Comparison of ENCODE assay signal across 10 mouse cellular contexts in genomic region chr2:6707959-6708519, GRCm38 (mm10).
DNase-seq lines count a peak whose midpoint lies in the region; ATAC-seq lines count a peak whose summit lies in the region.
"Had no signal": no experiment of that assay in that cellular context is flagged by ENCODE, and none has a peak within 500 bp of the region (broad histone marks: within the 10 kb centered on the region; RNA-seq: fewer than 3 reads in every experiment).

No protein-coding gene starts in this region.

- no peak overlapping the region for H3K9ac ChIP-seq in heart, embryonic 14.5 days (ENCODE audit: low read length)
- H3K9ac ChIP-seq in midbrain, embryonic 11.5 days (ENCODE audit: low read length), result no peak overlapping the region
- H3K9ac ChIP-seq in midbrain, embryonic 14.5 days (replicated peaks; ENCODE audit: low read length), result no peak overlapping the region
- no peak overlapping the region for H3K9ac ChIP-seq in forebrain, embryonic 16.5 days (replicated peaks; ENCODE audit: low read depth, low read length)
- H3K9ac ChIP-seq in neural tube, embryonic 13.5 days, result no peak overlapping the region
- H3K9ac ChIP-seq: liver, embryonic 14.5 days had no signal

- WGBS in heart, embryonic 14.5 days, result 34% methylated on average over 5 of the region's 5 CpGs
- WGBS in midbrain, embryonic 11.5 days, result 46% methylated on average over 5 of the region's 5 CpGs
- WGBS in midbrain, embryonic 14.5 days, result 40% methylated on average over 5 of the region's 5 CpGs
- WGBS in forebrain, embryonic 16.5 days, result 32% methylated on average over 5 of the region's 5 CpGs
- 39% methylated on average over 5 of the region's 5 CpGs for WGBS in neural tube, embryonic 13.5 days

- H3K36me3 ChIP-seq in heart, embryonic 14.5 days (ENCODE audit: control insufficient read depth, insufficient read depth, low read length), result no peaks in the 10 kb centered on the region
- H3K36me3 ChIP-seq in midbrain, embryonic 11.5 days (ENCODE audit: control insufficient read depth, insufficient read depth, low read length), result no peaks in the 10 kb centered on the region
- no peaks in the 10 kb centered on the region for H3K36me3 ChIP-seq in midbrain, embryonic 14.5 days (ENCODE audit: control insufficient read depth, insufficient read depth, low read length)
- no peaks in the 10 kb centered on the region for H3K36me3 ChIP-seq in forebrain, embryonic 16.5 days (ENCODE audit: control insufficient read depth, insufficient read depth)
- no peaks in the 10 kb centered on the region for H3K36me3 ChIP-seq in neural tube, embryonic 13.5 days

- intact Hi-C loops in heart, postnatal 14 days (cut with DNase I), result no loop called here

- no peak for ATAC-seq in heart, embryonic 14.5 days (ENCODE audit: insufficient number of reproducible peaks, insufficient read depth, low FRiP score, low read depth)
- peak; percentile 30; the same call in 1 of the 2 replicates for ATAC-seq in midbrain, embryonic 11.5 days (ENCODE audit: low FRiP score)
- ATAC-seq in midbrain, embryonic 14.5 days (ENCODE audit: low FRiP score, low TSS enrichment), result no peak
- ATAC-seq in forebrain, embryonic 16.5 days, result peak; percentile 36; the same call in 1 of the 2 replicates
- ATAC-seq in neural tube, embryonic 13.5 days (ENCODE audit: low read depth), result peak; percentile 53
- ATAC-seq in erythroid progenitor cell, adult 5-6 weeks (replicated peaks; ENCODE audit: low FRiP score, poor library complexity, severe bottlenecking), result no peak
- no peak for ATAC-seq in erythroblast, adult 5-6 weeks (replicated peaks; ENCODE audit: low FRiP score, poor library complexity, severe bottlenecking)

- H3K4me3 ChIP-seq in heart, embryonic 14.5 days (ENCODE audit: control insufficient read depth in 1 of 2, insufficient read depth in 1 of 2, low read depth in 1 of 2, low read length in 2 of 2), result no peak overlapping the region
- no peak overlapping the region for H3K4me3 ChIP-seq in midbrain, embryonic 11.5 days (ENCODE audit: low read depth, low read length)
- H3K4me3 ChIP-seq in midbrain, embryonic 14.5 days (replicated peaks; ENCODE audit: low read depth, low read length), result no peak overlapping the region
- no peak overlapping the region for H3K4me3 ChIP-seq in forebrain, embryonic 16.5 days (replicated peaks; ENCODE audit: low read length)
- H3K4me3 ChIP-seq in neural tube, embryonic 13.5 days, result no peak overlapping the region

- no peaks in the 10 kb centered on the region for H3K9me3 ChIP-seq in heart, embryonic 14.5 days (ENCODE audit: control insufficient read depth, low read length)
- H3K9me3 ChIP-seq in midbrain, embryonic 11.5 days (ENCODE audit: control insufficient read depth, low read length), result no peaks in the 10 kb centered on the region
- H3K9me3 ChIP-seq in midbrain, embryonic 14.5 days (ENCODE audit: control insufficient read depth, low read length), result no peaks in the 10 kb centered on the region
- H3K9me3 ChIP-seq in forebrain, embryonic 16.5 days (ENCODE audit: control insufficient read depth, low read length), result no peaks in the 10 kb centered on the region
- H3K9me3 ChIP-seq in neural tube, embryonic 13.5 days, result no peaks in the 10 kb centered on the region

- no peak for DNase-seq in heart, postnatal 14 days
- DNase-seq in midbrain, embryonic 11.5 days (ENCODE audit: low spot score, missing footprints), result no peak
- DNase-seq in midbrain, embryonic 14.5 days, result no peak
- DNase-seq: kidney, adult 11 months had no signal

- no peak overlapping the region for H3K4me2 ChIP-seq in heart, embryonic 14.5 days (ENCODE audit: low read length)
- no peak overlapping the region for H3K4me2 ChIP-seq in midbrain, embryonic 11.5 days
- H3K4me2 ChIP-seq in midbrain, embryonic 14.5 days (ENCODE audit: low read length), result no peak overlapping the region
- H3K4me2 ChIP-seq in forebrain, embryonic 16.5 days (ENCODE audit: low read length), result no peak overlapping the region
- no peak overlapping the region for H3K4me2 ChIP-seq in neural tube, embryonic 13.5 days

- H3K27ac ChIP-seq in heart, embryonic 14.5 days (replicated peaks in 1 of 2; ENCODE audit: control insufficient read depth in 1 of 2, insufficient read depth in 1 of 2, low read depth in 2 of 2, low read length in 2 of 2), result peak overlapping the region; percentile 3 to 38; a peak in 2 of 4 replicates
- no peak overlapping the region for H3K27ac ChIP-seq in midbrain, embryonic 11.5 days (ENCODE audit: low read depth, low read length)
- H3K27ac ChIP-seq in midbrain, embryonic 14.5 days (replicated peaks; ENCODE audit: low read depth, low read length), result no peak overlapping the region
- H3K27ac ChIP-seq in forebrain, embryonic 16.5 days (ENCODE audit: low read length), result peak overlapping the region; percentile 49
- H3K27ac ChIP-seq in neural tube, embryonic 13.5 days (replicated peaks), result no peak overlapping the region; the same call in 1 of the 2 replicates
- H3K27ac ChIP-seq: liver, embryonic 14.5 days had no signal

- H3K4me1 ChIP-seq in heart, embryonic 14.5 days (ENCODE audit: control insufficient read depth in 2 of 2, insufficient read depth in 2 of 2, low read length in 2 of 2), result peaks cover 7 to 19% of the 10 kb centered on the region in 2 experiments; a peak in 3 of 4 replicates
- H3K4me1 ChIP-seq in midbrain, embryonic 11.5 days (ENCODE audit: control insufficient read depth, insufficient read depth, low read length), result no peaks in the 10 kb centered on the region
- H3K4me1 ChIP-seq in midbrain, embryonic 14.5 days (ENCODE audit: control insufficient read depth, insufficient read depth, low read length), result no peaks in the 10 kb centered on the region
- H3K4me1 ChIP-seq in forebrain, embryonic 16.5 days (replicated peaks; ENCODE audit: control insufficient read depth, insufficient read depth, low read length), result peaks cover 23% of the 10 kb centered on the region
- peaks cover 31% of the 10 kb centered on the region for H3K4me1 ChIP-seq in neural tube, embryonic 13.5 days (replicated peaks)

- no peaks in the 10 kb centered on the region for H3K27me3 ChIP-seq in heart, embryonic 14.5 days (ENCODE audit: control insufficient read depth, insufficient read depth, low read length)
- H3K27me3 ChIP-seq in midbrain, embryonic 11.5 days (ENCODE audit: control insufficient read depth, insufficient read depth, low read length), result no peaks in the 10 kb centered on the region
- H3K27me3 ChIP-seq in midbrain, embryonic 14.5 days (ENCODE audit: control insufficient read depth, insufficient read depth, low read length), result no peaks in the 10 kb centered on the region
- H3K27me3 ChIP-seq in forebrain, embryonic 16.5 days (replicated peaks; ENCODE audit: control insufficient read depth, insufficient read depth, low read length), result no peaks in the 10 kb centered on the region
- no peaks in the 10 kb centered on the region for H3K27me3 ChIP-seq in neural tube, embryonic 13.5 days

Comparison
In these comparisons a context has a peak if more than half of its experiments do, and no peak if none do; other contexts are left out.
1. ATAC-seq: peak in midbrain, embryonic 11.5 days (single experiment), forebrain, embryonic 16.5 days (single experiment) and neural tube, embryonic 13.5 days (single experiment); none in heart, embryonic 14.5 days (single experiment), midbrain, embryonic 14.5 days (single experiment), erythroid progenitor cell, adult 5-6 weeks (single experiment) and erythroblast, adult 5-6 weeks (single experiment).
2. H3K27ac ChIP-seq: peak in heart, embryonic 14.5 days (2 of 2) and forebrain, embryonic 16.5 days (single experiment); none in midbrain, embryonic 11.5 days (single experiment), midbrain, embryonic 14.5 days (single experiment) and neural tube, embryonic 13.5 days (single experiment).